Mouse (Mus musculus) intestine, embryonic 14.5 days (tissue): ENCODE results near the gene Ntan1. TPM values are rescaled to one million over a fixed set of nuclear protein-coding genes. Genes with fewer than 3 reads are reported as not detected.
"Not testable (repeated sequence)": the region's sequence is repeated elsewhere in the genome, so short reads cannot be mapped to it uniquely, and the experiment has no call there.

Experiments
- ATAC-seq: fragments of 200-750 bp; cut with Nextera tagmentation; replicated peaks from 2 replicates; pipeline ENCODE4 v1.8.0; 2017; ENCODE audit warnings: low read depth, moderate number of reproducible peaks, moderate TSS enrichment, moderate library complexity; ENCODE audit not compliant: low FRiP score, low TSS enrichment
- DNase-seq: peaks from one replicate; pipeline ENCODE4 v3.0.0-alpha.2; 2018; ENCODE audit warnings: low spot score
- H3K27ac ChIP-seq: fragments of 300-500 bp; sonication (generic); 2 replicates; pipeline ENCODE4 v1.5.1; 2014; ENCODE audit warnings: low read depth, mild to moderate bottlenecking, control low read depth
- H3K27me3 ChIP-seq: fragments of 300-500 bp; sonication (generic); replicated peaks from 2 replicates; pipeline ENCODE4 v1.6.1; 2014; ENCODE audit warnings: low read length, control low read depth; ENCODE audit not compliant: control insufficient read depth, insufficient read depth
- H3K36me3 ChIP-seq: fragments of 300-500 bp; sonication (generic); 2 replicates; pipeline ENCODE4 v1.6.1; 2014; ENCODE audit warnings: low read length, control low read depth; ENCODE audit not compliant: control insufficient read depth, insufficient read depth
- H3K4me1 ChIP-seq: fragments of 300-500 bp; sonication (generic); replicated peaks from 2 replicates; pipeline ENCODE4 v1.6.1; 2014; ENCODE audit warnings: low read length, control low read depth, mixed read lengths; ENCODE audit not compliant: control insufficient read depth, insufficient read depth
- H3K4me2 ChIP-seq: fragments of 300-500 bp; sonication (generic); 2 replicates; pipeline ENCODE4 v1.6.1; 2014; ENCODE audit warnings: low read length
- H3K4me3 ChIP-seq: fragments of 300-500 bp; sonication (generic); 2 replicates; pipeline ENCODE4 v1.5.1; 2014; ENCODE audit warnings: low read depth, low read length, control low read depth, mixed read lengths
- H3K9ac ChIP-seq: fragments of 300-500 bp; sonication (generic); 2 replicates; pipeline ENCODE4 v1.6.1; 2014; ENCODE audit warnings: mild to moderate bottlenecking, low read length
- H3K9me3 ChIP-seq: fragments of 300-500 bp; sonication (generic); 2 replicates; pipeline ENCODE4 v1.6.1; 2016; ENCODE audit warnings: low read length, control low read depth; ENCODE audit not compliant: control insufficient read depth
- WGBS: fragments of 180-500 bp; shearing (Covaris S2); extraction: QIAGEN DNeasy Blood & Tissue Kit; methylation state at CpG from one replicate; pipeline ENCODE4 v1.1.7; 2014; 5-methylcytosine and 5-hydroxymethylcytosine counted together
- polyA plus RNA-seq: library from polyadenylated mRNA; unstranded; fragments of >200 nt; fragmentation: Nextera tagmentation; extraction: Ambion mirVana; gene quantifications from 2 replicates; pipeline ENCODE4 v1.2.1, GENCODE M21; 2014

Gene Ntan1
- polyA plus RNA-seq, 1 experiment from 2014 or later, result 158 TPM

- Histone ChIP-seq H3K27me3 (no peaks in the 10 kb centered on the region), H3K4me1 (no peaks in the 10 kb centered on the region), H3K4me2 (no peak overlapping the region), H3K4me3 (no peak overlapping the region), H3K36me3 (peaks cover 94% of the 10 kb centered on the region), H3K27ac (no peak overlapping the region), H3K9me3 (no peaks in the 10 kb centered on the region), H3K9ac (no peak overlapping the region)
- no peak for DNase-seq
- ATAC-seq, result no peak
- 95% methylated on average over 3 of the region's 3 CpGs for WGBS
These were observed 22.3 kb downstream of the Ntan1 start for GRCm38 (mm10) chr16:13840956-13841355.

GRCm38 (mm10) chr16:13845031-13845430 is 26.4 kb downstream of the Ntan1 start:
- WGBS, result 94% methylated on average over 5 of the region's 5 CpGs
- Histone ChIP-seq H3K9ac (no peak overlapping the region), H3K27ac (no peak overlapping the region), H3K4me2 (no peak overlapping the region), H3K9me3 (no peaks in the 10 kb centered on the region), H3K27me3 (no peaks in the 10 kb centered on the region), H3K4me1 (no peaks in the 10 kb centered on the region), H3K4me3 (no peak overlapping the region), H3K36me3 (peaks cover 87% of the 10 kb centered on the region)
- no peak for DNase-seq
- no peak for ATAC-seq

GRCm38 (mm10) chr16:13846675-13847074 is 28.0 kb downstream of the Ntan1 start:
- H3K27ac ChIP-seq, result no peak overlapping the region
- no peak for ATAC-seq
- H3K36me3 ChIP-seq, result peaks cover 85% of the 10 kb centered on the region
- H3K4me2 ChIP-seq, result no peak overlapping the region
- no peaks in the 10 kb centered on the region for H3K27me3 ChIP-seq
- no peak overlapping the region for H3K4me3 ChIP-seq
- no peak overlapping the region for H3K9ac ChIP-seq
- WGBS, result 95% methylated on average over 1 of the region's 1 CpGs
- DNase-seq, result no peak
- H3K4me1 ChIP-seq, result no peaks in the 10 kb centered on the region
- H3K9me3 ChIP-seq, result no peaks in the 10 kb centered on the region

GRCm38 (mm10) chr16:13848310-13848709 is 29.7 kb downstream of the Ntan1 start:
- Histone ChIP-seq H3K4me2 (no peak overlapping the region), H3K4me1 (no peaks in the 10 kb centered on the region), H3K9ac (no peak overlapping the region), H3K9me3 (no peaks in the 10 kb centered on the region), H3K4me3 (no peak overlapping the region), H3K27ac (no peak overlapping the region), H3K36me3 (peaks cover 83% of the 10 kb centered on the region), H3K27me3 (no peaks in the 10 kb centered on the region)
- ATAC-seq (no peak), DNase-seq (no peak)
- WGBS, result 65% methylated on average over 2 of the region's 2 CpGs

GRCm38 (mm10) chr16:13851446-13851845 is 32.8 kb downstream of the Ntan1 start:
- ATAC-seq (no peak), DNase-seq (no peak)
- Histone ChIP-seq H3K9ac (no peak overlapping the region), H3K9me3 (no peaks in the 10 kb centered on the region), H3K4me2 (no peak overlapping the region), H3K4me3 (no peak overlapping the region), H3K36me3 (peaks cover 75% of the 10 kb centered on the region), H3K4me1 (no peaks in the 10 kb centered on the region), H3K27ac (no peak overlapping the region), H3K27me3 (no peaks in the 10 kb centered on the region)
- 96% methylated on average over 4 of the region's 4 CpGs for WGBS

GRCm38 (mm10) chr16:13853886-13854285 is 35.2 kb downstream of the Ntan1 start:
- WGBS, result 96% methylated on average over 4 of the region's 4 CpGs
- ATAC-seq, result no peak
- Histone ChIP-seq H3K36me3 (peaks cover 68% of the 10 kb centered on the region), H3K9ac (no peak overlapping the region), H3K4me2 (no peak overlapping the region), H3K27me3 (no peaks in the 10 kb centered on the region), H3K4me3 (no peak overlapping the region), H3K27ac (no peak overlapping the region), H3K9me3 (no peaks in the 10 kb centered on the region), H3K4me1 (no peaks in the 10 kb centered on the region)
- DNase-seq, result no peak

- no peaks in the 10 kb centered on the region for H3K27me3 ChIP-seq
- H3K9me3 ChIP-seq, result no peaks in the 10 kb centered on the region
- peaks cover 52% of the 10 kb centered on the region for H3K36me3 ChIP-seq
- H3K4me3 ChIP-seq, result no peak overlapping the region
- 53% methylated on average over 4 of the region's 4 CpGs for WGBS
- H3K27ac ChIP-seq, result no peak overlapping the region
- H3K4me1 ChIP-seq, result no peaks in the 10 kb centered on the region
- ATAC-seq (no peak), DNase-seq (no peak)
- no peak overlapping the region for H3K9ac ChIP-seq
- no peak overlapping the region for H3K4me2 ChIP-seq
These were observed 47.4 kb downstream of the Ntan1 start for GRCm38 (mm10) chr16:13866076-13866475.

- Histone ChIP-seq H3K4me2 (no peak overlapping the region), H3K4me3 (no peak overlapping the region), H3K36me3 (peaks cover 53% of the 10 kb centered on the region), H3K27me3 (no peaks in the 10 kb centered on the region), H3K4me1 (no peaks in the 10 kb centered on the region), H3K9me3 (no peaks in the 10 kb centered on the region), H3K27ac (no peak overlapping the region), H3K9ac (no peak overlapping the region)
- ATAC-seq (no peak), DNase-seq (no peak)
- WGBS, result 78% methylated on average over 5 of the region's 5 CpGs
These were observed 48.0 kb downstream of the Ntan1 start for GRCm38 (mm10) chr16:13866616-13867015.

- not testable (repeated sequence) for H3K4me1 ChIP-seq, H3K4me3 ChIP-seq, H3K27me3 ChIP-seq, DNase-seq, H3K4me2 ChIP-seq, H3K9ac ChIP-seq, H3K9me3 ChIP-seq, ATAC-seq
- H3K27ac ChIP-seq, result peak overlapping the region; percentile 3; the same call in 1 of the 2 replicates
- peaks cover 58% of the 10 kb centered on the region for H3K36me3 ChIP-seq
- WGBS, result 47% methylated on average over 5 of the region's 5 CpGs
These were observed 48.8 kb downstream of the Ntan1 start for GRCm38 (mm10) chr16:13867406-13867805.
